Mouse (Mus musculus): Measurements from ENCODE around the gene Lax1. TPM values are rescaled to one million over a fixed set of nuclear protein-coding genes. Genes with fewer than 3 reads are reported as not detected.
"Not testable (repeated sequence)": the region's sequence is repeated elsewhere in the genome, so short reads cannot be mapped to it uniquely, and the experiment has no call there.

Gene Lax1
- polyA plus RNA-seq, 1 experiment from 2014 or later = 0.45 TPM

- ATAC-seq (ENCODE audit: insufficient number of reproducible peaks, insufficient read depth, low FRiP score, low read depth) = no peak
- no peak overlapping the region for H3K27ac ChIP-seq (replicated peaks in 1 of 2; ENCODE audit: control insufficient read depth in 1 of 2, insufficient read depth in 1 of 2, low read depth in 2 of 2, low read length in 2 of 2)
- no peak overlapping the region for H3K4me3 ChIP-seq (ENCODE audit: control insufficient read depth in 1 of 2, insufficient read depth in 1 of 2, low read depth in 1 of 2, low read length in 2 of 2)
- H3K36me3 ChIP-seq (ENCODE audit: control insufficient read depth, insufficient read depth, low read length) = no peaks in the 10 kb centered on the region
- H3K27me3 ChIP-seq (ENCODE audit: control insufficient read depth, insufficient read depth, low read length) = no peaks in the 10 kb centered on the region
- peaks cover 0 to 4% of the 10 kb centered on the region in 2 experiments; a peak in 2 of 4 replicates for H3K4me1 ChIP-seq (ENCODE audit: control insufficient read depth in 2 of 2, insufficient read depth in 2 of 2, low read length in 2 of 2)
- H3K9ac ChIP-seq (ENCODE audit: low read length) = no peak overlapping the region
- H3K9me3 ChIP-seq (ENCODE audit: control insufficient read depth, low read length) = no peaks in the 10 kb centered on the region
- no peak overlapping the region for H3K4me2 ChIP-seq (ENCODE audit: low read length)
- 67% methylated on average over 7 of the region's 7 CpGs for WGBS
Observed at GRCm38 (mm10) chr1:133667721-133668120, 22.2 kb downstream of the Lax1 start.

GRCm38 (mm10) chr1:133665713-133666112 is 24.2 kb downstream of the Lax1 start:
- not testable (repeated sequence) for H3K27me3 ChIP-seq (ENCODE audit: control insufficient read depth, insufficient read depth, low read length); H3K4me3 ChIP-seq (ENCODE audit: control insufficient read depth in 1 of 2, insufficient read depth in 1 of 2, low read depth in 1 of 2, low read length in 2 of 2); H3K9ac ChIP-seq (ENCODE audit: low read length); H3K4me2 ChIP-seq (ENCODE audit: low read length); H3K4me1 ChIP-seq (ENCODE audit: control insufficient read depth in 2 of 2, insufficient read depth in 2 of 2, low read length in 2 of 2); H3K9me3 ChIP-seq (ENCODE audit: control insufficient read depth, low read length); ATAC-seq (ENCODE audit: insufficient number of reproducible peaks, insufficient read depth, low FRiP score, low read depth); H3K27ac ChIP-seq (replicated peaks in 1 of 2; ENCODE audit: control insufficient read depth in 1 of 2, insufficient read depth in 1 of 2, low read depth in 2 of 2, low read length in 2 of 2); H3K36me3 ChIP-seq (ENCODE audit: control insufficient read depth, insufficient read depth, low read length)
- 79% methylated on average over 7 of the region's 8 CpGs for WGBS

- Histone ChIP-seq H3K4me3 (ENCODE audit: control insufficient read depth in 1 of 2, insufficient read depth in 1 of 2, low read depth in 1 of 2, low read length in 2 of 2) (no peak overlapping the region), H3K36me3 (ENCODE audit: control insufficient read depth, insufficient read depth, low read length) (peaks cover 4% of the 10 kb centered on the region), H3K9me3 (ENCODE audit: control insufficient read depth, low read length) (no peaks in the 10 kb centered on the region), H3K27me3 (ENCODE audit: control insufficient read depth, insufficient read depth, low read length) (no peaks in the 10 kb centered on the region), H3K27ac (replicated peaks in 1 of 2; ENCODE audit: control insufficient read depth in 1 of 2, insufficient read depth in 1 of 2, low read depth in 2 of 2, low read length in 2 of 2) (no peak overlapping the region; a peak in 1 of 4 replicates), H3K4me1 (ENCODE audit: control insufficient read depth in 2 of 2, insufficient read depth in 2 of 2, low read length in 2 of 2) (peaks cover 6 to 10% of the 10 kb centered on the region in 2 experiments), H3K4me2 (ENCODE audit: low read length) (no peak overlapping the region), H3K9ac (ENCODE audit: low read length) (no peak overlapping the region)
- 75% methylated on average over 11 of the region's 11 CpGs for WGBS
- no peak for ATAC-seq (ENCODE audit: insufficient number of reproducible peaks, insufficient read depth, low FRiP score, low read depth)
Observed at GRCm38 (mm10) chr1:133664203-133664970, 25.5 kb downstream of the Lax1 start.

- Histone ChIP-seq H3K36me3 (ENCODE audit: control insufficient read depth, insufficient read depth, low read length) (peaks cover 14% of the 10 kb centered on the region), H3K9me3 (ENCODE audit: control insufficient read depth, low read length) (no peaks in the 10 kb centered on the region), H3K4me3 (ENCODE audit: control insufficient read depth in 1 of 2, insufficient read depth in 1 of 2, low read depth in 1 of 2, low read length in 2 of 2) (no peak overlapping the region), H3K27ac (replicated peaks in 1 of 2; ENCODE audit: control insufficient read depth in 1 of 2, insufficient read depth in 1 of 2, low read depth in 2 of 2, low read length in 2 of 2) (peak overlapping the region; percentile 55 to 61), H3K4me2 (ENCODE audit: low read length) (no peak overlapping the region), H3K9ac (ENCODE audit: low read length) (no peak overlapping the region), H3K4me1 (ENCODE audit: control insufficient read depth in 2 of 2, insufficient read depth in 2 of 2, low read length in 2 of 2) (peaks cover 11 to 19% of the 10 kb centered on the region in 2 experiments), H3K27me3 (ENCODE audit: control insufficient read depth, insufficient read depth, low read length) (no peaks in the 10 kb centered on the region)
- no peak for ATAC-seq (ENCODE audit: insufficient number of reproducible peaks, insufficient read depth, low FRiP score, low read depth)
- 33% methylated on average over 4 of the region's 4 CpGs for WGBS
Observed at GRCm38 (mm10) chr1:133663427-133663826, 26.5 kb downstream of the Lax1 start.

- H3K4me3 ChIP-seq (ENCODE audit: control insufficient read depth in 1 of 2, insufficient read depth in 1 of 2, low read depth in 1 of 2, low read length in 2 of 2) = no peak overlapping the region
- ATAC-seq (ENCODE audit: insufficient number of reproducible peaks, insufficient read depth, low FRiP score, low read depth) = no peak
- H3K27me3 ChIP-seq (ENCODE audit: control insufficient read depth, insufficient read depth, low read length) = no peaks in the 10 kb centered on the region
- H3K9me3 ChIP-seq (ENCODE audit: control insufficient read depth, low read length) = no peaks in the 10 kb centered on the region
- H3K4me1 ChIP-seq (ENCODE audit: control insufficient read depth in 2 of 2, insufficient read depth in 2 of 2, low read length in 2 of 2) = peaks cover 14 to 24% of the 10 kb centered on the region in 2 experiments
- no peak overlapping the region for H3K4me2 ChIP-seq (ENCODE audit: low read length)
- H3K9ac ChIP-seq (ENCODE audit: low read length) = no peak overlapping the region
- WGBS = 91% methylated on average over 7 of the region's 7 CpGs
- peak overlapping the region; percentile 55 to 61; a peak in 3 of 4 replicates for H3K27ac ChIP-seq (replicated peaks in 1 of 2; ENCODE audit: control insufficient read depth in 1 of 2, insufficient read depth in 1 of 2, low read depth in 2 of 2, low read length in 2 of 2)
- peaks cover 18% of the 10 kb centered on the region for H3K36me3 ChIP-seq (ENCODE audit: control insufficient read depth, insufficient read depth, low read length)
Observed at GRCm38 (mm10) chr1:133662941-133663340, 27.0 kb downstream of the Lax1 start.

- peaks cover 17 to 39% of the 10 kb centered on the region in 2 experiments for H3K4me1 ChIP-seq (ENCODE audit: control insufficient read depth in 2 of 2, insufficient read depth in 2 of 2, low read length in 2 of 2)
- no peaks in the 10 kb centered on the region for H3K27me3 ChIP-seq (ENCODE audit: control insufficient read depth, insufficient read depth, low read length)
- H3K9me3 ChIP-seq (ENCODE audit: control insufficient read depth, low read length) = no peaks in the 10 kb centered on the region
- peak within 1 kb of the TSS; percentile 83 to 89 for H3K4me3 ChIP-seq (ENCODE audit: control insufficient read depth in 1 of 2, insufficient read depth in 1 of 2, low read depth in 1 of 2, low read length in 2 of 2)
- peaks cover 32% of the 10 kb centered on the region for H3K36me3 ChIP-seq (ENCODE audit: control insufficient read depth, insufficient read depth, low read length)
- peak within 1 kb of the TSS; percentile 94 for H3K4me2 ChIP-seq (ENCODE audit: low read length)
- peak; percentile 95 for ATAC-seq (ENCODE audit: insufficient number of reproducible peaks, insufficient read depth, low FRiP score, low read depth)
- WGBS = 4% methylated on average over 24 of the region's 26 CpGs
- peak within 1 kb of the TSS; percentile 92 to 97 for H3K27ac ChIP-seq (replicated peaks in 1 of 2; ENCODE audit: control insufficient read depth in 1 of 2, insufficient read depth in 1 of 2, low read depth in 2 of 2, low read length in 2 of 2)
- H3K9ac ChIP-seq (ENCODE audit: low read length) = peak within 1 kb of the TSS; percentile 91
Observed at GRCm38 (mm10) chr1:133661203-133661933, 28.5 kb downstream of the Lax1 start, which contains the start of gene Gm38394. Gm38394 (minus strand) TSS chr1:133661318.

GRCm38 (mm10) chr1:133660466-133661202 is 29.3 kb downstream of the Lax1 start, which contains the start of gene Zbed6:
Zbed6 (minus strand) TSS chr1:133660885.
- under 1% methylated on average over 40 of the region's 41 CpGs for WGBS
- Histone ChIP-seq H3K4me2 (ENCODE audit: low read length) (peak within 1 kb of the TSS; percentile 94), H3K4me3 (ENCODE audit: control insufficient read depth in 1 of 2, insufficient read depth in 1 of 2, low read depth in 1 of 2, low read length in 2 of 2) (peak within 1 kb of the TSS; percentile 83 to 89), H3K27ac (replicated peaks in 1 of 2; ENCODE audit: control insufficient read depth in 1 of 2, insufficient read depth in 1 of 2, low read depth in 2 of 2, low read length in 2 of 2) (peak within 1 kb of the TSS; percentile 92 to 97), H3K27me3 (ENCODE audit: control insufficient read depth, insufficient read depth, low read length) (no peaks in the 10 kb centered on the region), H3K9ac (ENCODE audit: low read length) (peak within 1 kb of the TSS; percentile 91), H3K4me1 (ENCODE audit: control insufficient read depth in 2 of 2, insufficient read depth in 2 of 2, low read length in 2 of 2) (peaks cover 17 to 45% of the 10 kb centered on the region in 2 experiments), H3K36me3 (ENCODE audit: control insufficient read depth, insufficient read depth, low read length) (peaks cover 38% of the 10 kb centered on the region), H3K9me3 (ENCODE audit: control insufficient read depth, low read length) (no peaks in the 10 kb centered on the region)
- peak; percentile 66 for ATAC-seq (ENCODE audit: insufficient number of reproducible peaks, insufficient read depth, low FRiP score, low read depth)
